Mouse (Mus musculus) intestine, embryonic 15.5 days (tissue): ENCODE data around the gene Klf7. TPM values are rescaled to one million over a fixed set of nuclear protein-coding genes. Genes with fewer than 3 reads are reported as not detected.
"Not testable (repeated sequence)": the region's sequence is repeated elsewhere in the genome, so short reads cannot be mapped to it uniquely, and the experiment has no call there.

Experiments
- ATAC-seq: fragments of 200-750 bp; cut with Nextera tagmentation; 2 replicates; pipeline ENCODE4 v1.8.0; 2017; ENCODE audit warnings: moderate TSS enrichment, moderate library complexity
- H3K27ac ChIP-seq: fragments of 300-500 bp; sonication (generic); 2 replicates; pipeline ENCODE4 v1.5.1; 2015; ENCODE audit warnings: mild to moderate bottlenecking, inconsistent platforms
- H3K27me3 ChIP-seq: fragments of 300-500 bp; sonication (generic); replicated peaks from 2 replicates; pipeline ENCODE4 v1.6.1; 2015; ENCODE audit warnings: inconsistent platforms
- H3K36me3 ChIP-seq: fragments of 300-500 bp; sonication (generic); 2 replicates; pipeline ENCODE4 v1.6.1; 2015; ENCODE audit warnings: inconsistent platforms
- H3K4me1 ChIP-seq: fragments of 300-500 bp; sonication (generic); replicated peaks from 2 replicates; pipeline ENCODE4 v1.6.1; 2015; ENCODE audit warnings: inconsistent platforms
- H3K4me2 ChIP-seq: fragments of 300-500 bp; sonication (generic); replicated peaks from 2 replicates; pipeline ENCODE4 v1.6.1; 2015; ENCODE audit warnings: mild to moderate bottlenecking, inconsistent platforms
- H3K4me3 ChIP-seq: fragments of 300-500 bp; sonication (generic); replicated peaks from 2 replicates; pipeline ENCODE4 v1.5.1; 2015; ENCODE audit warnings: inconsistent platforms
- H3K9ac ChIP-seq: fragments of 300-500 bp; sonication (generic); 2 replicates; pipeline ENCODE4 v1.6.1; 2015; ENCODE audit warnings: inconsistent platforms
- H3K9me3 ChIP-seq: fragments of 300-500 bp; sonication (generic); 2 replicates; pipeline ENCODE4 v1.6.1; 2016; ENCODE audit warnings: inconsistent platforms
- WGBS: fragments of 180-500 bp; shearing (Covaris S2); methylation state at CpG from one replicate; pipeline ENCODE4 v1.1.7; 2015; 5-methylcytosine and 5-hydroxymethylcytosine counted together
- polyA plus RNA-seq: library from polyadenylated mRNA; unstranded; fragments of >200 nt; fragmentation: Nextera tagmentation; extraction: Ambion mirVana; gene quantifications from 2 replicates; pipeline ENCODE4 v1.2.1, GENCODE M21; 2015

Gene Klf7
- polyA plus RNA-seq, 1 experiment from 2014 or later: 27.3 TPM

DNA sequence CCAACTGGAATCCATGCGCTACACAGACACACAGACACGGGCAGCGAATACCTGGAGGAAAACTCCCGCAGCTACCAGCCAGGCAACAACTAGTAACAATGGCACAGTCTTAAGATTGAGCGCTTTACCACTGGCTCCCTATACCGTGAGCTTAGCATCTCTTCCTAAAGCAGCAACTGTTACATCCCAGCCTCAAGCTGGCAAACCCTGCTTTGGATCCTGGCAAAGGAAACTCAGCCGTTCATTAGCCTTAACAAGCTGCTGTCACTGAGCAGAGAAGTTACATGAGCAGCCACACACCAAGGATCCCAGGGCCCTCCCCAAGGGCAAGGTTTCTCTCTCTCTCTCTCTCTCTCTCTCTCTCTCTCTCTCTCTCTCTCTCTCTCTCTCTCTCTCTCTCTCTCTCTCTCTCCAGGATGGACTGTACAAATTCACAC lies 2.7 kb downstream of the Klf7 start:
- peak overlapping the region; percentile 66 for H3K9ac ChIP-seq
- WGBS: 5% methylated on average over 7 of the region's 7 CpGs
- H3K4me1 ChIP-seq: peaks cover 6% of the 10 kb centered on the region; the same call in 1 of the 2 replicates
- H3K4me2 ChIP-seq: peak overlapping the region; percentile 61
- H3K9me3 ChIP-seq: no peaks in the 10 kb centered on the region
- no peaks in the 10 kb centered on the region for H3K27me3 ChIP-seq
- H3K36me3 ChIP-seq: no peaks in the 10 kb centered on the region
- H3K27ac ChIP-seq: peak overlapping the region; percentile 95
- peak overlapping the region; percentile 72 for H3K4me3 ChIP-seq
- no peak for ATAC-seq

DNA sequence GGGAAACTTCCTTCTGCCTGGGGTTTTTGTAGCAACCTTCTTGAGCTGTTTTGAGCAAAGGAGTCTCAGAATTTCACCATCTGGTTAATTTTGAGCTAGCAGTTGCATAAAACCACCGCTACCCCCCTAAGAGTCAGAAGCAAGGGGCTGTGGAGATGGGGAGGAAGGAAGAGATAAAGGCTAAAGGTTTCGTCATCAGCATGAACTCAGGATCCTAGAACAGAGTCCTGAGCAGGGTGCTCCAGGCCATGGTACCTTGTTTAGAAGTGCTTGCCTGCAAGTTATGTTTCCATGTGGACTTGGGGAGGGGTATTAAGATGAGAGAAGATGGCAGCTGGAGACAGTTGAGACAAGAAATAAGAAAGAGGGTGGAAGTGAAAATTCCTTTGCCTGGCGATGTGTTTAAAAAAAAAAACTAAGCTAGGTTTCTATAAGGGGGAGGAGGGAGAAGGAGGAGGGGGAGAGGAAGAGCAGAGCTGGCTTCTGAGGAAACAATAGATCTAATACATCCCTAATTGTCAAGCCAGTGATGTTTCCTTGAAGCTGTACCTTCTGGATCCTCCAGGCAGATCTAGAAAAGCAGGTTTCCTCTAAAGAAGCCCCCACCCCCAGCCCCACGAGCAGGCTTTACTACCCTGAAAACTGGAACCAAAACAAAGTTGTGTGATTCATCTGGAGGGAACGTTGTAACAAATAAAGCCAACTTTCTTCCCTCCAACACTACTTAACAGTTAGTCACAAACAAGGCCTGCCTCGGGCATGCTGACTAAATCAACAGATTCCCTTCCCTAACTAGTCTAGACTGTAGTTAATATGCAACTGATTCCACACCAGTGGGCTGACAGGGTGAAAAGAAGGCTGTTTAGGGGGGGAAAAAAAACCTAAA lies 3.6 kb downstream of the Klf7 start:
- Histone ChIP-seq H3K27me3 (no peaks in the 10 kb centered on the region), H3K9ac (peak overlapping the region; percentile 66; the same call in 1 of the 2 replicates), H3K9me3 (no peaks in the 10 kb centered on the region), H3K4me3 (peak overlapping the region; percentile 72), H3K4me1 (peaks cover 6% of the 10 kb centered on the region; the same call in 1 of the 2 replicates), H3K27ac (peak overlapping the region; percentile 95), H3K4me2 (peak overlapping the region; percentile 61), H3K36me3 (no peaks in the 10 kb centered on the region)
- 31% methylated on average over 6 of the region's 6 CpGs for WGBS
- no peak for ATAC-seq

DNA sequence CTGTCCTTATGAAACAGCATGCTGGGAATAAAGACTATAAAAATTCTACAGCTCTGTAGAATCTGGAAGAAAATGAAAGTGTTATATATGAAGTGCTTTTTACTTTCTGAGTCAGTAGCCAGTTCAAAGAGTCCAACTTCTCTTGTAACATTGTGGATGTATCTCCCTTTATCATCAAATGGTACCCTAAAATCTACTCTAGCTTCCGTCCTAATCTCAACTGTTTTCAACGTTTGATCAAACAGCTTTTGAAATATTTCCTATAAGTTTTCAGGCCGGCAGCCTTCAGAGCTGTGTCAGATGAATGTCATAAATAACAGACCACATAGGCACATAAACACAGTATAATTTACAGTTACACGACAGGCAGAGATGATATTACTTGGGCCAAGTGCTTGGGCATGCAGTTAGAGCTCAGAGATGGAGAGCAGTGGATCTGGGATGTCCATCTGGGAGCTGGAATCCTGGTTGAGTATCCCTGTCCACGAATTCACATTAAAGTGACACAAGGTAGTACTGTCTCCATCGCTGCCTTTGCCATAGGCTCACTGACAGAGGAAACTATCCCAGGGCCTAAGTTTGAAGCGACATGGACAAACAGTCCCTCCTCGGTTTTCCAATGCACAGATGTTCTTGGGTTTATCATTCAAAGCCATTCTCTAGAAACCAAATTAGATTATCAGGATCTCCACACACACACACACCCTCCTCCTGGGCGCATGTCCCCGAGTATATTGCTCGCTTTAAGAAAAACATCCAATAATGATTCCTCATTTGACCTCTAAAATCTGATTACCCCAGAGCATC lies 4.4 kb downstream of the Klf7 start:
- no peak for ATAC-seq
- H3K4me1 ChIP-seq: peaks cover 6% of the 10 kb centered on the region; the same call in 1 of the 2 replicates
- WGBS: 66% methylated on average over 11 of the region's 11 CpGs

DNA sequence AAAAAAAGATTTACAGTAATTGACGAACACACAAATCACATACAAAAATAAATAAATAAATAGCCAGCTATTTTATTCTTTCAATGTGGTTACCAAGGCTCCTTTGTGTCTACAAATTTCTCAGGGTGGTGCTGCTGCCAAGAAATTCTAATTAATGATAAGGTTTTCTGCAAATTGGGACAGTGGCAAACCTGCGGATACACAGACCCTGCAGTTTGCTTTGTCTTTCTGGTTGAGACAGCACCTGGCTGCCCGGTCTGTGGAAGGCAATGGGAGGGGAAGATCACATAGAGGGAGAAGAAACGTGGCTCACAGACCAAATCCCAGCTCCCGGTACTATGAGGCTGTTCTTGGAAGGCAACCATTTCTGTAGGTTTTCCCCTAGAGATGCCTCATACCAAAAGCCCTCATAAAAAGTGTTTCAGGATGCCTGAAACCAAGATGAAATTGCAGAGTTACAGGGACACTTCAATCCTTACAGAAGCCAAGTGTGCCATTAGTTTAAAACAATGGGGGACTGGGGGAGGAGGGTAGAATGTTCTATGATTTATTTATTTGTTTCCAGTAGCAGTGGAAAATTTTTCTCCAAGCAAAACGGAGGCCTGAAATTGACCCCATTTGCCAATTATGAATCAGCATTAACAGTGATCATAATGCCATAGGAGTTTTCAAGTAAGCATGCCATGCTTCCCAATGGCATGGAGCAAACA lies 5.2 kb downstream of the Klf7 start:
- no peak overlapping the region for H3K9ac ChIP-seq
- H3K27ac ChIP-seq: no peak overlapping the region
- WGBS: 69% methylated on average over 6 of the region's 6 CpGs
- no peak for ATAC-seq
- H3K36me3 ChIP-seq: no peaks in the 10 kb centered on the region
- peaks cover 6% of the 10 kb centered on the region; the same call in 1 of the 2 replicates for H3K4me1 ChIP-seq
- no peaks in the 10 kb centered on the region for H3K27me3 ChIP-seq
- H3K9me3 ChIP-seq: no peaks in the 10 kb centered on the region
- no peak overlapping the region for H3K4me3 ChIP-seq
- no peak overlapping the region for H3K4me2 ChIP-seq

More for the DNA sequence above, 4.4 kb downstream of the Klf7 start:
- H3K27me3 ChIP-seq: no peaks in the 10 kb centered on the region
- H3K4me3 ChIP-seq: no peak overlapping the region
- H3K9me3 ChIP-seq: no peaks in the 10 kb centered on the region
- peak overlapping the region; percentile 61; the same call in 1 of the 2 replicates for H3K4me2 ChIP-seq
- no peaks in the 10 kb centered on the region for H3K36me3 ChIP-seq
- H3K27ac ChIP-seq: no peak overlapping the region
- no peak overlapping the region for H3K9ac ChIP-seq

DNA sequence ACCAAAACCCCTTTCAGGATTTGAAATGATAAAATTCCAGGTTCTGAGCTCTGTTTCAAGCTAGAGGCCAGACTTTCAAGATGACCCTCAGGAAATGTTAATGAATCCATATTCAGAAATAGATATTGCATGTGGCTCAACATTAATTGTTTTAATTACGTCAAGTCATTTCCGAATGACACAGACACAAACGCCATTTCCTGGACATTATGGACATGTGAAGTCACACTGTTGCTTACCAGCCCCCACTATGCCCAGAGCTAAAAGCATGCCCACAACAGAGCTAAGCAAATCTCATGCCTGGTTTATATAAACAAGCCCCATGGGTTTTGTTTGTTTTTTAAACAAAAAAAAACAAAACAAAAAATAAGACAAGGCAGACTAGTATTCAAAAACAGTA lies 7.5 kb downstream of the Klf7 start:
- Histone ChIP-seq H3K36me3 (no peaks in the 10 kb centered on the region), H3K4me3 (no peak overlapping the region), H3K27ac (no peak overlapping the region), H3K27me3 (no peaks in the 10 kb centered on the region), H3K4me2 (no peak overlapping the region), H3K9ac (no peak overlapping the region), H3K9me3 (no peaks in the 10 kb centered on the region), H3K4me1 (peaks cover 9% of the 10 kb centered on the region; the same call in 1 of the 2 replicates)
- ATAC-seq: no peak
- 79% methylated on average over 3 of the region's 3 CpGs for WGBS

DNA sequence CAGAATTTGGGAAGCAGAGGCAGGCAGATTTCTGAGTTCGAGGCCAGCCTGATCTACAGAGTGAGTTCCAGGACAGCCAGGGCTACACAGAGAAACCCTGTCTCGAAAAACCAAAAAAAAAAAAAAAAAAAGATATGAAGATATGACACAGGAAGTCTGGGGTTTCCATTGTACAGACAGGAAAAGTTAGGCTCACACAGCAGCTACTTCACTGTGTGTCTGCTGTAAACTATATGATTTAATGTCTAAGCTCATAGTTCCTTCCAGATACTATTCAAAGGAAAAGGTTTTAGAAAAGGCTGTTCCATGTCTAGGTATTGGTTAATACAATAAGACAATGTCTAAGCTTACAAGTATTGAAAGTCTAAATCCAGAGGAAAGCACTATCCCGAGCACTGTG lies 13.4 kb downstream of the Klf7 start:
- H3K36me3 ChIP-seq, H3K9ac ChIP-seq, H3K4me2 ChIP-seq, H3K27ac ChIP-seq, H3K9me3 ChIP-seq, ATAC-seq, H3K27me3 ChIP-seq, H3K4me3 ChIP-seq: not testable (repeated sequence)
- 91% methylated on average over 3 of the region's 3 CpGs for WGBS
- peaks cover 15% of the 10 kb centered on the region for H3K4me1 ChIP-seq

DNA sequence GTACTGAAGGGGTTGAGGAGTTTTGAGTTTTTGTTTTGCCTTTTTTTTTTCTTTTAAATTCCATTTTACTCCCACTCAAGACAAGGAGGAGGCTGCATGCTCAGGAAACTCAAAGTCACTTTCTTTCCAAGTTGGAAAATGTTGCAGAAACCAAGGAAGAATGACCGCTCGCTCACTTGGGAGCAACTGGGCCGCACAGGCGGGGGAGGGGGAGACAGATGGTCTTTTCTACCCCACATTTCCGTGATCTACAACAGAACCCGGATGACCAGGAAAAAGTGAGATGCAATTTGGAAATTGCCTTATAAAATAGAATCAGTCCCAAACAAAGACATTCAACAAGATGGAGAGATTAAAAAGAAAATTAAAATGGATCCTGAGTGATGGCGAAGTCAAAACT lies 14.6 kb downstream of the Klf7 start:
- Histone ChIP-seq H3K4me1 (peaks cover 15% of the 10 kb centered on the region), H3K9ac (no peak overlapping the region), H3K9me3 (no peaks in the 10 kb centered on the region), H3K27me3 (no peaks in the 10 kb centered on the region), H3K27ac (no peak overlapping the region), H3K36me3 (no peaks in the 10 kb centered on the region), H3K4me2 (no peak overlapping the region), H3K4me3 (no peak overlapping the region)
- no peak for ATAC-seq
- 52% methylated on average over 7 of the region's 7 CpGs for WGBS

DNA sequence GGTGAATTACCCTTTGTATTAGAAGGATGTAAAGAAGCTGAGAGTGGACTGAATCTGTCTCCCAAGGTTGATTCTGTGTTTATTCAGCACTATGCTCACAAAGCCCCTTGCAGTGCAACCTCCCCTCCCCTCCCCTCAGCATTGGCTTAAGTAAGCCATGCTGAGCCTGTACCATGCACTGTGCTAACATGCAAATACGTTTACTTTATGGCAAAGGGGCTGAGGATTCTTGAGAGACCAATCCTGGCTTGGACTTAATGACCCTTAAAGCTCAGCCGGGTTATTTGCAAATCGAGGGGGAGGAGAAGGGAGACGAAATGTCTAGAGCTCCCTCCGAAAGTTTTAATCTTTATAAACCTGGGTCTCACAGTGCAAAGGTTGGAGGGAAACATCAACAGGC lies 16.0 kb downstream of the Klf7 start:
- H3K9ac ChIP-seq: no peak overlapping the region
- ATAC-seq: peak; percentile 26; the same call in 1 of the 2 replicates
- H3K27me3 ChIP-seq: no peaks in the 10 kb centered on the region
- H3K4me1 ChIP-seq: peaks cover 15% of the 10 kb centered on the region
- H3K4me2 ChIP-seq: peak overlapping the region; percentile 24; the same call in 1 of the 2 replicates
- no peaks in the 10 kb centered on the region for H3K9me3 ChIP-seq
- H3K36me3 ChIP-seq: no peaks in the 10 kb centered on the region
- WGBS: 15% methylated on average over 5 of the region's 5 CpGs
- peak overlapping the region; percentile 64 for H3K27ac ChIP-seq
- no peak overlapping the region for H3K4me3 ChIP-seq

DNA sequence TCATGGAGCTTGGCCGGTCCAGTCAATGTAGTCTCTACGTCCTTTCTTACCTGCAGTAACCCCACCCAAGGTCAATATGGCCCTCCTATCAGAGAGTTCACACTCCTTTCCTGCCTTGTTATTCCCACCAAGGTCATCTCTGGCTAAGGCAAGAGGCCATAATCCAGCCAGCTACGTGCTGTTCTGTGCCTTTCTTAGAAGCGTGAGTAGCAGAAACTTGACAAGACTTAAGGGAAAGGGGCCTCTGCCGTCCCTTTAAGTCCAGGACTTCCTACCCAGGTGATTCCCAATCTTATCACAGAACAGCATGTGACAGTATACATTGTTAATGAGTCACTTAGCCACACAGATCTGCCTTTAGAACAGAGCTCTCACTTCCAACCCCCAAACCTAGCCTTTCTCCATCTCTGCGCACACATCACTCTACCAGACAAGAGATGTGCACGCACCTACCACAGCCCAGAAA lies 16.9 kb downstream of the Klf7 start:
- Histone ChIP-seq H3K9ac (no peak overlapping the region), H3K4me2 (0 out of 2 replicates have a peak overlapping the region, but pooled peaks have one; percentile 24)
- ATAC-seq: peak; percentile 89

DNA sequence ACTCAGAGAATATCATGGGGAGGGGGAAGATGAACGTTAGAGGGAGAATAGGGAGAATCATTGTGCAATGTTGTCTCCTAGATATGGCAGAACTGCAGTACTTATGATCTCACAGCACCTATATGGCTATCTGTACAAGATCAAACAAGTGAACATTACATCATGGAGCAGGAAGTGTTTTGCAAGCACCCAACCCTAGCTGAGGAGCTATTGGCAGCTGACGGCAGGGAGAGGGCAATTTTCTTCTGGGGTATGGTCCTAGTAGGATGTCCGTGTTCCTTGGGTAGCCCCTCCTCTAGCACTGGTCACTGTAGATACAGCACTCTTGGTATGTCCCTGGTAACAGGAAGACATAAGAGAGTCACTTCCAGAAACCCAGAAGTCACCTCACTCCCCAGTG lies 17.4 kb downstream of the Klf7 start:
- Histone ChIP-seq H3K9me3 (no peaks in the 10 kb centered on the region), H3K4me2 (0 out of 2 replicates have a peak overlapping the region, but pooled peaks have one; percentile 24), H3K27ac (peak overlapping the region; percentile 65), H3K4me1 (peaks cover 12% of the 10 kb centered on the region), H3K36me3 (no peaks in the 10 kb centered on the region), H3K27me3 (no peaks in the 10 kb centered on the region), H3K9ac (no peak overlapping the region), H3K4me3 (no peak overlapping the region)
- ATAC-seq: peak; percentile 72
- 53% methylated on average over 3 of the region's 3 CpGs for WGBS

More for the DNA sequence above, 16.9 kb downstream of the Klf7 start:
- 70% methylated on average over 7 of the region's 7 CpGs for WGBS
- Histone ChIP-seq H3K27ac (peak overlapping the region; percentile 65), H3K4me1 (peaks cover 15% of the 10 kb centered on the region), H3K27me3 (no peaks in the 10 kb centered on the region), H3K9me3 (no peaks in the 10 kb centered on the region), H3K36me3 (no peaks in the 10 kb centered on the region), H3K4me3 (no peak overlapping the region)

DNA sequence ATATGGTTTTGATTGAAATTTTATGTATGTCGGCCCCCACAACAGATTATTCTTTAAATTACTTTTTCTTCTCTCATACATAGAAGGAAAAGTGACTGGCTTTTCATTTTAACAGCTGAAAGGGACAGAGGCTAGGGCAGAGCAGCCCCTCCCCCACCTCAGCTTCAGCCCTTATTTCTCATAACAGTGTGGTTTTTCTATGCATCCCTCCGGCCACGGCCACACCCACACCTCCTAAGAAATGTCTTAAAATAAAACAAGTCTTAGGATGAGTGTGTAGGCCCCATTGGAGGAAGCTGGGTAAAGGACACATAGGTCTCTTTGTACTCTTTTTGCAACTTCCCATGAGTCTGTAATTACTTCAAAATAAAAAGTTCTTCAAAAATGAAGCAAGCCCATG lies 20.8 kb downstream of the Klf7 start:
- no peaks in the 10 kb centered on the region for H3K36me3 ChIP-seq
- H3K9ac ChIP-seq: no peak overlapping the region
- no peak overlapping the region for H3K4me3 ChIP-seq
- no peaks in the 10 kb centered on the region for H3K27me3 ChIP-seq
- H3K4me1 ChIP-seq: peaks cover 29% of the 10 kb centered on the region
- H3K4me2 ChIP-seq: no peak overlapping the region
- ATAC-seq: no peak
- no peaks in the 10 kb centered on the region for H3K9me3 ChIP-seq
- 58% methylated on average over 3 of the region's 3 CpGs for WGBS
- H3K27ac ChIP-seq: no peak overlapping the region
